Mouse (Mus musculus): ENCODE results near the gene Syt16. TPM values are rescaled to one million over a fixed set of nuclear protein-coding genes. Genes with fewer than 3 reads are reported as not detected.

The Syt16 gene
- polyA plus RNA-seq, 1 experiment from 2014 or later = 0.23 TPM

DNA sequence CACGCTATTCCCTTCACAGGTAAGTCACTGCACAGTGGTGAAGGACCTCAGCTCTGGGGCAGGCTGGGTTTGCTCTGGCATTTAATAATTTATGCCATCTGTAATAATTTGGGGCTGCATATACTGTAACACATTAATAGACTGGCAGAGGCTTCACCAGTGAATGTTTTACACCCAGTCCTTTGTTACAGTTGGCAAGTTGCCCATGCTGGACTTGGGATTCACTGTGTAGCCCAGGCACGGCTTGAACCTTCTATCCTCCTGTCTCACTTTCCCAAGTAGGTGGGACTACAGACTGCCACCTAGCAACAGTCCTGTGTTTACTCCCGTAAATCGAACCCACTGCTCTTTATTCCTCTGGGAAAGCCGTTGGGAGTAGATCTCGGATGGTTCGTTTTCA, 11.2 kb upstream of the Syt16 start:
- no peak for ATAC-seq (ENCODE audit: insufficient number of reproducible peaks, insufficient read depth, low FRiP score, low read depth)
- no peaks in the 10 kb centered on the region for H3K9me3 ChIP-seq (ENCODE audit: control insufficient read depth, low read length)
- H3K27me3 ChIP-seq (ENCODE audit: control insufficient read depth, insufficient read depth, low read length) = no peaks in the 10 kb centered on the region
- H3K4me2 ChIP-seq (ENCODE audit: low read length) = no peak overlapping the region
- H3K4me1 ChIP-seq (ENCODE audit: control insufficient read depth in 2 of 2, insufficient read depth in 2 of 2, low read length in 2 of 2) = peaks cover 2 to 8% of the 10 kb centered on the region in 2 experiments; a peak in 3 of 4 replicates
- no peak overlapping the region for H3K4me3 ChIP-seq (ENCODE audit: control insufficient read depth in 1 of 2, insufficient read depth in 1 of 2, low read depth in 1 of 2, low read length in 2 of 2)
- peaks cover 49% of the 10 kb centered on the region for H3K36me3 ChIP-seq (ENCODE audit: control insufficient read depth, insufficient read depth, low read length)
- no peak overlapping the region for H3K9ac ChIP-seq (ENCODE audit: low read length)
- H3K27ac ChIP-seq (replicated peaks in 1 of 2; ENCODE audit: control insufficient read depth in 1 of 2, insufficient read depth in 1 of 2, low read depth in 2 of 2, low read length in 2 of 2) = no peak overlapping the region
- 84% methylated on average over 7 of the region's 7 CpGs for WGBS

GRCm38 (mm10) chr12:73988393-73989008, 9.0 kb upstream of the Syt16 start:
- no peaks in the 10 kb centered on the region for H3K9me3 ChIP-seq (ENCODE audit: control insufficient read depth, low read length)
- H3K27me3 ChIP-seq (ENCODE audit: control insufficient read depth, insufficient read depth, low read length) = no peaks in the 10 kb centered on the region
- H3K36me3 ChIP-seq (ENCODE audit: control insufficient read depth, insufficient read depth, low read length) = peaks cover 41% of the 10 kb centered on the region
- WGBS = 97% methylated on average over 4 of the region's 4 CpGs
- H3K4me3 ChIP-seq (ENCODE audit: control insufficient read depth in 1 of 2, insufficient read depth in 1 of 2, low read depth in 1 of 2, low read length in 2 of 2) = no peak overlapping the region
- no peak for ATAC-seq (ENCODE audit: insufficient number of reproducible peaks, insufficient read depth, low FRiP score, low read depth)
- no peak overlapping the region for H3K27ac ChIP-seq (replicated peaks in 1 of 2; ENCODE audit: control insufficient read depth in 1 of 2, insufficient read depth in 1 of 2, low read depth in 2 of 2, low read length in 2 of 2)
- no peaks in the 10 kb centered on the region for H3K4me1 ChIP-seq (ENCODE audit: control insufficient read depth in 2 of 2, insufficient read depth in 2 of 2, low read length in 2 of 2)
- H3K9ac ChIP-seq (ENCODE audit: low read length) = no peak overlapping the region
- no peak overlapping the region for H3K4me2 ChIP-seq (ENCODE audit: low read length)

DNA sequence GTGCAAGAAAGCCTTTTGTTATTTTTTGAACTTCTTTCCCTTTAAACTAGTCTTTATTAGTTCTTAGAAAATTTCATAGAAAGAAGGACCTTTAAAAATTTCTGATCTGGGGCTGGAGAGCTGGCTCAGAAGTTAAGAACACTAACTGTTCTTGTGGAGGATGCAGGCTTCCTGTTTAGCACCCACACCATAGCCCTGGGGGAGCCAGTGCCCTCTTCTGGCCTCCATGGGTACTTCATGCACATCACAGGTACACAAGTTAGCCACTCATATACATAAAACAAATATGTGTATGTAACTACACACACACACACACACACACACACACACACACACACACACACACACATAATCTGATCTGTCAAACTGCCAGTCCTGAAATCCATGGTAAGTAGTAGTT, 7.9 kb upstream of the Syt16 start:
- Histone ChIP-seq H3K27ac (replicated peaks in 1 of 2; ENCODE audit: control insufficient read depth in 1 of 2, insufficient read depth in 1 of 2, low read depth in 2 of 2, low read length in 2 of 2) (no peak overlapping the region), H3K4me1 (ENCODE audit: control insufficient read depth in 2 of 2, insufficient read depth in 2 of 2, low read length in 2 of 2) (no peaks in the 10 kb centered on the region), H3K27me3 (ENCODE audit: control insufficient read depth, insufficient read depth, low read length) (no peaks in the 10 kb centered on the region), H3K9me3 (ENCODE audit: control insufficient read depth, low read length) (no peaks in the 10 kb centered on the region), H3K4me3 (ENCODE audit: control insufficient read depth in 1 of 2, insufficient read depth in 1 of 2, low read depth in 1 of 2, low read length in 2 of 2) (no peak overlapping the region), H3K9ac (ENCODE audit: low read length) (no peak overlapping the region), H3K36me3 (ENCODE audit: control insufficient read depth, insufficient read depth, low read length) (peaks cover 30% of the 10 kb centered on the region), H3K4me2 (ENCODE audit: low read length) (no peak overlapping the region)
- no peak for ATAC-seq (ENCODE audit: insufficient number of reproducible peaks, insufficient read depth, low FRiP score, low read depth)

DNA sequence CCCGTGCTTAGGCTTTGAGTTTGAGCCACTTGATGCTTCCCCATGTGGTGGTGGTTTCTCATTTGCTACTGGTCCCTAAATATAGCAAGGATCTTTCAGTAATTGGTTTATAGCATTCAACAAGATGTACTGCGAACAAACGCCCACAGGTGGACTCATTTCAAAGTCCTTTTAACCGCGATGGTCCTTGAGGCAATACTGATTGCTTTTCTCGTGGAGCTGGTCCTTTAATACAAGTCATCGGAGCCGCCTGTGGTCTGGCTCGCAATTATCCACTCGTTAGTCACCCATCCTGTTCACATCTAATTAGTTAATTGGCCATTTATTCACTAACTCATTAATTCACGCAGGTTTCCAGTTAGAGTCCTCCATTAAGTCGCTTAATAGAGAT, 560 bp upstream of the Syt16 start:
- H3K9ac ChIP-seq (ENCODE audit: low read length) = no peak overlapping the region
- 57% methylated on average over 12 of the region's 12 CpGs for WGBS
- H3K9me3 ChIP-seq (ENCODE audit: control insufficient read depth, low read length) = no peaks in the 10 kb centered on the region
- no peak overlapping the region; a peak in 1 of 4 replicates for H3K4me3 ChIP-seq (ENCODE audit: control insufficient read depth in 1 of 2, insufficient read depth in 1 of 2, low read depth in 1 of 2, low read length in 2 of 2)
- peaks cover 35% of the 10 kb centered on the region for H3K27me3 ChIP-seq (ENCODE audit: control insufficient read depth, insufficient read depth, low read length)
- ATAC-seq (ENCODE audit: insufficient number of reproducible peaks, insufficient read depth, low FRiP score, low read depth) = no peak
- H3K36me3 ChIP-seq (ENCODE audit: control insufficient read depth, insufficient read depth, low read length) = no peaks in the 10 kb centered on the region
- H3K4me2 ChIP-seq (ENCODE audit: low read length) = peak overlapping the region; percentile 98
- H3K4me1 ChIP-seq (ENCODE audit: control insufficient read depth in 2 of 2, insufficient read depth in 2 of 2, low read length in 2 of 2) = peaks cover 2 to 4% of the 10 kb centered on the region in 2 experiments; a peak in 1 of 4 replicates
- no peak overlapping the region for H3K27ac ChIP-seq (replicated peaks in 1 of 2; ENCODE audit: control insufficient read depth in 1 of 2, insufficient read depth in 1 of 2, low read depth in 2 of 2, low read length in 2 of 2)

DNA sequence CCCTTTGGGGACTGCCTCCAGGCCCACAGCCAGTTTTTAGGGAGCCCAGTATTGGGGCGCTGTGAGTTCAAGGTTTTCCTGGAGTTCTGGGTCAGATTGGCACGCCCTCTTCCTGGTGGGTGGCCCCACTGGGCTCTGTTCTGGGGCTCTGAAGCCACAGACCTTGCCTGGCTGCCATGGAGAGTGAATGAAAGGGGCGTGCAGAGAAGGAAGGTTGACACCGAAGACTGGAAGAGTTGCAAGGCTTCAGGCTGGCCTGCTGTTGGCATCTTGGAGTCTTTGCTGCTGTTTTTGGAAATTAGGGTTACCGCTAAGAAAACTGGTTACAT, 631 bp downstream of the Syt16 start:
- Histone ChIP-seq H3K27me3 (ENCODE audit: control insufficient read depth, insufficient read depth, low read length) (peaks cover 35% of the 10 kb centered on the region), H3K36me3 (ENCODE audit: control insufficient read depth, insufficient read depth, low read length) (no peaks in the 10 kb centered on the region), H3K9ac (ENCODE audit: low read length) (peak overlapping the region; percentile 71), H3K4me2 (ENCODE audit: low read length) (peak overlapping the region; percentile 98), H3K4me3 (ENCODE audit: control insufficient read depth in 1 of 2, insufficient read depth in 1 of 2, low read depth in 1 of 2, low read length in 2 of 2) (peak overlapping the region; percentile 58 to 61; a peak in 3 of 4 replicates), H3K4me1 (ENCODE audit: control insufficient read depth in 2 of 2, insufficient read depth in 2 of 2, low read length in 2 of 2) (peaks cover 2 to 4% of the 10 kb centered on the region in 2 experiments; a peak in 1 of 4 replicates), H3K9me3 (ENCODE audit: control insufficient read depth, low read length) (no peaks in the 10 kb centered on the region), H3K27ac (replicated peaks in 1 of 2; ENCODE audit: control insufficient read depth in 1 of 2, insufficient read depth in 1 of 2, low read depth in 2 of 2, low read length in 2 of 2) (no peak overlapping the region)
- ATAC-seq (ENCODE audit: insufficient number of reproducible peaks, insufficient read depth, low FRiP score, low read depth) = no peak
- 39% methylated on average over 5 of the region's 5 CpGs for WGBS

DNA sequence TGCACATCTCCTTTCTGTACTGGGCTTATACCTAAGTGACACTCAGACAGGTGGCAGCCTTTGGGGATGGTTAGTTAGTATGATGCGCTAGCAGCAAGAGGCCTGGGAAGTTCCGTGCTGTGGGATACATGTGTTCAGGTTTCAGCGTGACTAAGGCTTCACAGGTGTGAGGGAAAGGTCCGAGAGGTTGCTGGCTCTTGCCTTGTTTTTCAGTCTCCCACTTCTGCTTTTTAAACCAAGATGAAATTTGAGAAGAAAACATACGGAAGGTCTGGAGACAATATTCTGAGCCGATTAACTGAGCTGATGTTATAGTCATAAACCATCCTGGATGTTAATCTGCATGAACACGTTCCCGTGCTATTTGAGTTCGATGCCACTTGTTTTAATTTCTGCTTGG, 5.0 kb downstream of the Syt16 start:
- Histone ChIP-seq H3K4me2 (ENCODE audit: low read length) (no peak overlapping the region), H3K9me3 (ENCODE audit: control insufficient read depth, low read length) (no peaks in the 10 kb centered on the region), H3K4me3 (ENCODE audit: control insufficient read depth in 1 of 2, insufficient read depth in 1 of 2, low read depth in 1 of 2, low read length in 2 of 2) (no peak overlapping the region), H3K4me1 (ENCODE audit: control insufficient read depth in 2 of 2, insufficient read depth in 2 of 2, low read length in 2 of 2) (peaks cover 2 to 4% of the 10 kb centered on the region in 2 experiments; a peak in 1 of 4 replicates), H3K27ac (replicated peaks in 1 of 2; ENCODE audit: control insufficient read depth in 1 of 2, insufficient read depth in 1 of 2, low read depth in 2 of 2, low read length in 2 of 2) (no peak overlapping the region), H3K27me3 (ENCODE audit: control insufficient read depth, insufficient read depth, low read length) (peaks cover 17% of the 10 kb centered on the region), H3K36me3 (ENCODE audit: control insufficient read depth, insufficient read depth, low read length) (no peaks in the 10 kb centered on the region), H3K9ac (ENCODE audit: low read length) (no peak overlapping the region)
- 84% methylated on average over 9 of the region's 9 CpGs for WGBS
- no peak for ATAC-seq (ENCODE audit: insufficient number of reproducible peaks, insufficient read depth, low FRiP score, low read depth)

DNA sequence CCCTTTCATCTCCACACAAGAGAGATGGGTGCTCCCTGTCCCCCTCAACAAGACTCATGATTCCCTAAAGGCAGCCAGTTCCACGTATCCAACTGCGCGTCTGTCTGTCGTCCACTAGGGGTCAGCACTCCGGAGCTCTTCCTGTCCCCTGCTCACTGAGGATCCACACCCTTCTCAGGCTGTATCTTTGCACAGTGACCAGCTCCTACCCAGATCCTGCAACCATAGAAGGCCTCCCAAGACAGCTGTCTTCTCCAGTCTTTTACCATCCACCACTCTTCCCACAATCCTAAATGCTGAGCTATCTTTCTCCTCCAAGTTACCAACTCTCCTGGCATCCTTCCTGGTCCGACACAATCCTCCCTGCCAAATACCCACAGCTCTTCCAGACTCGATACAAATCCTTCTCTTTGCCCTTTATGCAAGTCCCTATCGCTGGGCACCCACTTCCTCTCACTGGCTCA, 12.0 kb downstream of the Syt16 start:
- no peak overlapping the region for H3K9ac ChIP-seq (ENCODE audit: low read length)
- no peak overlapping the region for H3K4me3 ChIP-seq (ENCODE audit: control insufficient read depth in 1 of 2, insufficient read depth in 1 of 2, low read depth in 1 of 2, low read length in 2 of 2)
- no peaks in the 10 kb centered on the region for H3K9me3 ChIP-seq (ENCODE audit: control insufficient read depth, low read length)
- no peak overlapping the region for H3K4me2 ChIP-seq (ENCODE audit: low read length)
- H3K27me3 ChIP-seq (ENCODE audit: control insufficient read depth, insufficient read depth, low read length) = no peaks in the 10 kb centered on the region; the same call in 1 of the 2 replicates
- peaks cover 0 to 4% of the 10 kb centered on the region in 2 experiments; a peak in 1 of 4 replicates for H3K4me1 ChIP-seq (ENCODE audit: control insufficient read depth in 2 of 2, insufficient read depth in 2 of 2, low read length in 2 of 2)
- H3K36me3 ChIP-seq (ENCODE audit: control insufficient read depth, insufficient read depth, low read length) = no peaks in the 10 kb centered on the region
- WGBS = 22% methylated on average over 8 of the region's 8 CpGs
- H3K27ac ChIP-seq (replicated peaks in 1 of 2; ENCODE audit: control insufficient read depth in 1 of 2, insufficient read depth in 1 of 2, low read depth in 2 of 2, low read length in 2 of 2) = no peak overlapping the region
- no peak for ATAC-seq (ENCODE audit: insufficient number of reproducible peaks, insufficient read depth, low FRiP score, low read depth)

DNA sequence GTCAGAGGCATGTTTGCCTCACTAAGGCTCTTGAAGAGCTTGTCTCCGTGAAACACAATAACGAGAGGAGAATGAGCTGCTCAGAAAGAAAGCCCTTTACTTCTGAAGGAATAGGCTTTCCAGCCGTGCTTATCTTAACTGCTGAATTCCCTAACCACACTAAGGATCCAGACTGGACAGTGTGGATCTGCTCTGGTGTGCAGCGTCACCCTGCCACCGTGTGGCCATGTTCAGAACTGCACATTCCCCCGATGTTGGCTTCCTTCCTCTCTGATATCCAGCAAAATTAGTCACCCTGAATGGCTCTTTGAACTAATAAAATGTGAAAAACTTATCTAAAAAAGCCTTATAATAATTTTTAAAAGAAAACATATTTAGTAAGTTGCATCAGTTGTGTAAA, 16.3 kb downstream of the Syt16 start:
- Histone ChIP-seq H3K36me3 (ENCODE audit: control insufficient read depth, insufficient read depth, low read length) (no peaks in the 10 kb centered on the region), H3K4me2 (ENCODE audit: low read length) (peak overlapping the region; percentile 63), H3K4me3 (ENCODE audit: control insufficient read depth in 1 of 2, insufficient read depth in 1 of 2, low read depth in 1 of 2, low read length in 2 of 2) (peak overlapping the region; percentile 14 to 31; a peak in 3 of 4 replicates), H3K9me3 (ENCODE audit: control insufficient read depth, low read length) (no peaks in the 10 kb centered on the region), H3K9ac (ENCODE audit: low read length) (0 out of 2 replicates have a peak overlapping the region, but pooled peaks have one; percentile 46), H3K27me3 (ENCODE audit: control insufficient read depth, insufficient read depth, low read length) (no peaks in the 10 kb centered on the region), H3K27ac (replicated peaks in 1 of 2; ENCODE audit: control insufficient read depth in 1 of 2, insufficient read depth in 1 of 2, low read depth in 2 of 2, low read length in 2 of 2) (no peak overlapping the region), H3K4me1 (ENCODE audit: control insufficient read depth in 2 of 2, insufficient read depth in 2 of 2, low read length in 2 of 2) (peaks cover 0 to 9% of the 10 kb centered on the region in 2 experiments; a peak in 1 of 4 replicates)
- peak; percentile 60 for ATAC-seq (ENCODE audit: insufficient number of reproducible peaks, insufficient read depth, low FRiP score, low read depth)
- 0% methylated on average over 6 of the region's 6 CpGs for WGBS

All from heart, embryonic 14.5 days (tissue).